Mouse (Mus musculus) gonadal fat pad, adult 2 months (tissue): Measurements from ENCODE around the gene Abat. TPM values are rescaled to one million over a fixed set of nuclear protein-coding genes. Genes with fewer than 3 reads are reported as not detected.

Source experiments
- polyA plus RNA-seq: library from polyadenylated mRNA; depleted of rRNA; stranded (reverse); fragments of >200 nt; gene quantifications from 2 replicates; pipeline ENCODE4 v1.2.3, GENCODE M21; 2012; rRNA removed

The Abat gene
- polyA plus RNA-seq, 1 experiment = 17.8 TPM

Other genes starting within 250 kb of the Abat start
- 0.07 and 0.19 TPM in 2 replicates for gene Tmem114, start 88.3 kb upstream of the Abat start, polyA plus RNA-seq
- 17.8 and 25.0 TPM in 2 replicates for gene Mettl22, start 42.6 kb upstream of the Abat start, polyA plus RNA-seq
- gene Pmm2, start 124.2 kb downstream of the Abat start, polyA plus RNA-seq = 59.8 and 66.5 TPM in 2 replicates
- 12.1 and 12.3 TPM in 2 replicates for gene Tmem186, start 124.3 kb downstream of the Abat start, polyA plus RNA-seq
- 74.0 and 101 TPM in 2 replicates for gene Carhsp1, start 158.7 kb downstream of the Abat start, polyA plus RNA-seq
- gene Gm5767, start 167.3 kb downstream of the Abat start, polyA plus RNA-seq = 2.3 and 4.2 TPM in 2 replicates